Mouse (Mus musculus) heart, adult 9 months (tissue): ENCODE measurements around the gene Actl11.

Experiments used
- DNase-seq, 2 experiments: peaks; one replicate each; pipeline ENCODE4 v3.0.0; 2022; ENCODE audit warnings: low spot score in 2 of 2

Gene Actl11

GRCm38 (mm10) chr9:107961881-107962280 is 33.6 kb downstream of the Actl11 start:
- DNase-seq: no peak

DNA sequence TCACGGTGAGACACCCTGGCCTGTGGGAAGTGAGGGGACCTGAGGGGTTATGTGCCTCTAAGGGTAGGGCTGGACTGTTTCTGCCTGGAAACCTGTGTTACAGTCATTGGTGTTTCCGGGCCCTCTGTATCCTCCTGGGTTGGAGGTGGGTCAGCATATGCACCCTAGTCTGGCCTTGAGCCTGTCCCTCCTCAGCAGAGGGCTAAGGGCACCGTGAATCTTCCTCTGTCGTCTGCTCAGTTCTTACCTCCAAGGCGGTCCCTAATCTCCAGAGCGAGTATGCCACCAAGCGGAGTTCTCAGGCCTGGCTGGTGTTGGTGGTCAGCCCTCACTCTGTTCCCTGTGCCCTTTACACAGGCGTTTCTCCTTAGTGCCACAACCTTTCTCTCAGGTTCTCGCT is 34.6 kb downstream of the Actl11 start:
- no peak for DNase-seq

DNA sequence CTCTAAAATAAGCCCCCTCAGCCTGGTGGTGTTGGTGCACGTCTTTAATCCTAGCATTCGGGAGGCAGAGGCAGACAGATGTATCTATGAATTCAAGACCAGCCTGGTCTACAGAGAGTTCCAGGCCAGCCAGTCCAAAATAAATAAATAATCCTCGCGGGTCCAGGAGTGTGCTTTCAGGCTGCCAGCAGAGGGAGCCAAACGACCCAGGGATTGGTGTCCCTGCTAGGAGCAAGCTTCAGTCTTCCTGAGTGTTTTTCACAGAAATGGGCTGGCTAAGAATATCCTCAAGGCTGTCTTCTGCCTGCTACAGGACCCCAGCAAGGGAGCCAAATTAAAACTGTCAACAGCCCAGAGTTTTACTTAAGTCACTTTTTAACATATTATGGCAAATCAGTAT is 35.4 kb downstream of the Actl11 start:
- DNase-seq: peak; percentile 83 to 85

- DNase-seq: no peak
These were observed 36.4 kb downstream of the Actl11 start for GRCm38 (mm10) chr9:107964681-107965080.

- peak; percentile 34 to 46 for DNase-seq
These were observed 38.4 kb downstream of the Actl11 start for GRCm38 (mm10) chr9:107966676-107967075.

DNA sequence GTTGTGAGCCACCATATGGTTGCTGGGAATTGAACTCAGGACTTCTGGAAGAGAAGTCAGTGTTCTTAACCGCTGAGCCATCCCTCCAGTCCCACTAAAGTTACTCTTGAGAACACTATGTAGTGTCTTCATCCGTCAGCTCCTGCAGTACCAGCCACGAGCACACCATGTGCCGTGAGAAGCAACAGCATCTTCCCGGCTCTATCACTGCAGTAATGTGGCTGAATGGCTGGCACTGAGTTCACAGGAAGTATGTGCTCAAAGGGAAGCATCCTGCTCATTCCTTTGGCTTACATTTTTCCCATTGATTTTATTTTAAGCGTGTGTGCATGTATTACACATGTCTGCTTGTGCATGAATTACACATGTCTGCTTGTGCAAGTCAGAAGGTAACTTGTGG is 39.2 kb downstream of the Actl11 start:
- DNase-seq: no peak

DNA sequence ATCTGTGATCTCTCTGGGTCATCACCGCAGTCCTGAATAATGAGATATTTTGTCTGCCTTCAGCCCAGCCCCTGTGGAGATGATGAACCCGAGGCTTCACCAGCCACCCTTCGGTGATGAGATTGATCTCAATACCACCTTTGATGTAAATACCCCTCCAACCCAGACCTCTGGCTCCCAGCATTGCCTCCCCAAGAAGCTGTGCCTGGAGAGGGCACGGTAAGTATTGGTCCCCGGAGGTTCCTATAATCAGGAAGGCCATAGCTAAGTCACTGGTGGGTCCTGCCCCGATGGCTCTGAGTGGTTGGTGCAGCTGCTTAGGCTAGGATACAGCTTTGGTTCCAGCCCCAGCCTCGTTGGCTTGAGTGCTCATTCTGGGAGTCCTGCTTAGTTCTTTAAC is 40.3 kb downstream of the Actl11 start:
- DNase-seq: no peak

DNA sequence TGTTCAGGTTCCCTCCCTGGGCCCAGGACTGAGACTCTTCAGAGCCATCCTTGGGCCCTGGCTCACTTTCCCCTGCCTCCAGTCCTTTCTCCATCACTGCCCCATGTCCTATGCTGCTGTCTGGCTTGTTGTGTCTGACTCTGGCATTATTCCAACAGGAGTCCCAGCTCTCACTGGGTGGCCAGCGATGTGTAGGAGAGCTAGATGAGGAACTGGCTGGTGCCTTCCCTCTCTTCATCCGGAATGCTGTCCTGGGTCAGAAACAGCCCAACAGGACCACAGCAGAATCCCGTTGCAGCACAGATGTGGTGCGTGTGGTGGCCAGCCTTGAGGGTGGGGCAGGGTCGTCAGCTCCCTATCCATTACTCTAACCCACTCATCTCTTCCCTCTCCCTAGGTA is 42.0 kb downstream of the Actl11 start:
- no peak for DNase-seq

DNA sequence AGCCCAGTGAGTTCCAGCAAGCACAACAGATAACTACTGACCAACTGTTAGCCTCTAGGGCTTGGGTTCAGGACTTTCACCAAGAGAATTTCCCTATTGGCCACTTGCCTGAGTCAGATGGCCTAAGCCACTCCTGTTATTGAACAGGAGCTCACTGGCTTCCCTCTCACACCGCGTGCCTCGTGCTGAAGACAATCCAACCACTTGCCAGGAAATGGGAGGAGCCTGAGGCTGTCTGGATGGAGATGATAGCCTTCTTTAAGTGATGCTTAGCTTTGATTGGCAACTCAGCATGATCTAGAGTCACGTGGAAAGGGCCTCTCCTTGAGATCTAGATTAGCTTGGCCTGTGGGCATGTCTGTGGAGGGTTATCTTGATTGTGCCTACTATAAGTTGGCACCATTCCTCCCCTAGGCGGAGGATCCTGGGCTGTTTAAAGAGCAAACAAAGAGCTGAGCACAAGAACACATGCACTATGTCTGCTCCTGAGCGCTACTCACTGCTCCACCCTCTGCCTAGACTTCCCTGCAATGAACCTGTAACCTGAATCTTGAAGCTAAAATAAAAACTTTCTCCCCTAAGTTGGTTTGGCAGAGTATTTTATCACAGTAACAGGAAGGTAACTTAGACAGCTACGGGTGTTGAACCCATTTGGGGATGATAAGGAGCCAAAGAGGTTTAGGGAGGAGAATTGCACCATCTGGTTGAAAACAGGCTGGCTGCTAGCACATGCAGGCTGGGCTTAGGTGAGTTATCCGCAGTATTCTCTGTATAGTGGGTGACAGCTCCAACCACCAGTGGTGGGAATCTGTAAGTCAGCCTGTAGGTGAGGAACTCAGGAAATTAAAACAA is 43.6 kb downstream of the Actl11 start:
- DNase-seq: peak; percentile 73 to 81

DNA sequence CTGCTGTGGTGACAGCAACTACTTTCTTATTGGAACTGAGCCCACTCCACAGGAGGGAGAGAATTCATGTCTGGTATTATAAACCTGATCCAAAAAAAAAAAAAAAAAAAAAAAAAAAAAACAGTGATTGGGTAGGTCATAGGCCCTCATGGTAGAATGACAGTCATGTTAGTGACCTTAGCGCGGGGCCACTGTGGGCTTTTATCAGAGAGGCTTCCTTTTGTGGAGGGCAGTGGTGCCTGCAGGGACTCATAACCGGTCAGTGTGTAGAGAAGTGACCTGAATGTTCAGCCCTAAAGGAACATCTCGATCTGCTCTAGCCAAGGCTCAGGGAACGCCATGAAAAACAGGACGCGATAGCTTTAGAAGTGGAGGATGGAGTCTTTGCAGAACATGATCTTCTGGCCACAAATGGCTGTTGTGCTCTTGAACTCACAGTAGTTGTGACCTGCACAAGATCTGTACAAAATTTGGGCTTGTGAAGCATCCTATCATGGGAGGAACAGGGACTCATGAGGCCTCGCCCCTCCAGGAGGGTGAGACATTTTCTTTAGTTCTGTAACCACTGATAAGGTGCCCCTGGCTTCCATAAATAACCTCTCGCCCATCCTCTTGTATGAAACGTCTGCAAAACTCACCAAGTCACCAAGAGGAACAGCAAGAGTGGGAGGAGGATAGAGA is 46.4 kb downstream of the Actl11 start:
- no peak for DNase-seq

- DNase-seq: peak; percentile 79 to 80
These were observed 47.4 kb downstream of the Actl11 start, which contains the start of gene Uba7 for GRCm38 (mm10) chr9:107975399-107976386. TSS of gene Uba7 (plus strand) at chr9:107975505.

DNA sequence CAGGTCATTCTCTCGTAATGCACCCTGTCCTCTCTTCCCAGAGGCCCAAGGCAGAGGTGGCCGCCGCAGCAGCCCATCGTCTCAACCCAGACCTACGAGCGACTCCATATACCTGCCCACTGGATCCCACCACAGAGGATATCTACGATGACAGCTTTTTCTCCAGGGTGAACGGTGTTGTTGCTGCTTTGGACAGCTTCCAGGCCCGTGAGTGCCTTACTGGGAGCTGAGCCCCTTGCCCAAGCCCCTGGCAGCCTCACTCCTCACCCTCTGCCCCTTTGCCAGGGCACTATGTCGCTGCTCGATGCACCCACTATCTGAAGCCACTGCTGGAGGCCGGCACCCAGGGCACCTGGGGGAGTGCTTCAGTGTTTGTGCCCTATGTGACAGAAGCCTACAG is 50.5 kb downstream of the Actl11 start:
- DNase-seq: no peak
